Mouse (Mus musculus) liver (tissue): ENCODE measurements at regions not wholly inside any gene's neighbourhood (a gene's known extent, or its start where the extent isn't known, plus 50 kb on each side); places are given as distances from the start of the nearest gene placed in this dataset.
A peak's percentile ranks its signal among the peaks of the same experiment; 100 is the strongest.

Experiments
- DNase-seq: peaks from one replicate; pipeline ENCODE4 v3.0.0-alpha.2; 2020; ENCODE audit warnings: mixed read lengths

GRCm38 (mm10) chr10:38875667-38876245, 54.2 kb upstream of the Rfpl4b start:
- peak; percentile 16 for DNase-seq

GRCm38 (mm10) chr10:38879271-38879670, 57.7 kb upstream of the Rfpl4b start:
- DNase-seq: no peak

- DNase-seq: no peak
These were observed 59.1 kb upstream of the Rfpl4b start for GRCm38 (mm10) chr10:38880642-38881187.

GRCm38 (mm10) chr10:38882154-38882553, 60.6 kb upstream of the Rfpl4b start:
- no peak for DNase-seq

GRCm38 (mm10) chr10:38883816-38884599, 62.4 kb upstream of the Rfpl4b start:
- DNase-seq: no peak

- no peak for DNase-seq
These were observed 63.1 kb upstream of the Rfpl4b start for GRCm38 (mm10) chr10:38884641-38885040.

GRCm38 (mm10) chr10:38886441-38886840, 64.9 kb upstream of the Rfpl4b start:
- no peak for DNase-seq

- DNase-seq: no peak
These were observed 66.3 kb upstream of the Rfpl4b start for GRCm38 (mm10) chr10:38887896-38888295.

GRCm38 (mm10) chr10:38894706-38895105, 70.6 kb upstream of the Lama4 start:
- no peak for DNase-seq

- no peak for DNase-seq
These were observed 69.7 kb upstream of the Lama4 start for GRCm38 (mm10) chr10:38895656-38896055.

- DNase-seq: no peak
These were observed 67.7 kb upstream of the Lama4 start for GRCm38 (mm10) chr10:38897573-38897972.

- no peak for DNase-seq
These were observed 59.2 kb upstream of the Lama4 start for GRCm38 (mm10) chr10:38906121-38906520.

- no peak for DNase-seq
These were observed 57.5 kb upstream of the Lama4 start for GRCm38 (mm10) chr10:38907835-38908234.

GRCm38 (mm10) chr10:38908277-38908676, 57.0 kb upstream of the Lama4 start:
- peak; percentile 43 for DNase-seq

- no peak for DNase-seq
These were observed 56.1 kb upstream of the Lama4 start for GRCm38 (mm10) chr10:38909152-38909732.

GRCm38 (mm10) chr10:38909843-38910242, 55.5 kb upstream of the Lama4 start:
- no peak for DNase-seq

- no peak for DNase-seq
These were observed 52.3 kb upstream of the Lama4 start for GRCm38 (mm10) chr10:38913013-38913412.
